Mouse (Mus musculus) adrenal gland, postnatal 25 days (tissue): Measurements from ENCODE around the gene Ccdc57. TPM values are rescaled to one million over a fixed set of nuclear protein-coding genes. Genes with fewer than 3 reads are reported as not detected.
A peak's percentile ranks its signal among the peaks of the same experiment; 100 is the strongest.
"Not testable (repeated sequence)": the region's sequence is repeated elsewhere in the genome, so short reads cannot be mapped to it uniquely, and the experiment has no call there.

Experiments used
- DNase-seq: peaks from one replicate; pipeline ENCODE4 v3.0.0; 2021; ENCODE audit warnings: mixed read lengths
- total RNA-seq: library from RNA; stranded (reverse); gene quantifications from 2 replicates; pipeline ENCODE4 v1.2.3, GENCODE M21; 2021

Gene Ccdc57
- total RNA-seq, 1 experiment from 2014 or later = 12.1 TPM

- DNase-seq = no peak
These were observed 111.4 kb downstream of the Ccdc57 start for GRCm38 (mm10) chr11:120821076-120821922.

DNA sequence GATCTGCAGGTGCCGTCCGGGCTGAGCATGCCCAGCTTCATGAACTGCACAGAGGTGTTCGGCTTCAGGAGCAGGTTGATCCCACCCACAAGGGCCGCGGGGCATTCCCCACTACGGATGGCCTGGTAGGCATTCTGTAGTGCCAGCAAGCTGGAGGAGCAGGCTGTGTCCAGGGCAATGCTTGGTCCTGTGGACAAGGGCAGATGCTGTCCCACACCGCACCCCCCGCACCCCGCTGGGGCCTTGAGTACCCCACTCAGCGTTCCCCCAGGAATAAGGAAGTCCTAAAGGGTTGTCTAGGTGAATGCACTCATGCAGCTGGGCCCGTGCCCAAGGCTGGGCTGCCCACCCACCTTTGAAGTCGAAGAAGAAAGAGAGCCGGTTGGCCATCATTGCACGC lies 112.1 kb downstream of the Ccdc57 start:
- DNase-seq = no peak

DNA sequence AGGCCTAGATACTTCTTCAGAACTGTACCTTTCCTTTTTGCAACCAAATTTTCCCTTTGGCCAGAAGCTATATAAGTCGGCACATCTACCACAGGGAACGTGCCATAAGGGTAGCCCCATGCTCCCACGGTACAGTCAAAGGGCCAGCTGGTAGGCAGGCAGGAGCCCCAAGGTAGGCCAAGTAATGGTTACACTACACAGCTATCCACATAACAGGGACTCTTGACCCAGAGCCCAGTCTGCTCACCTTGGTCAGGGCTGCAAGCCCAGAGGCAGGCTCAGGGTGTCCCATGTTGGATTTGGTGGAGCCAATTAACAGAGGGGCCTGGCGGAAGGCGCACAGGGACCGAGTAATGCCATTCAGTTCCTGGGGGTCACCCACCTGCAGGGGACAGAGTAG lies 113.1 kb downstream of the Ccdc57 start:
- DNase-seq = peak; percentile 1

GRCm38 (mm10) chr11:120818251-120818650 lies 114.4 kb downstream of the Ccdc57 start:
- no peak for DNase-seq

DNA sequence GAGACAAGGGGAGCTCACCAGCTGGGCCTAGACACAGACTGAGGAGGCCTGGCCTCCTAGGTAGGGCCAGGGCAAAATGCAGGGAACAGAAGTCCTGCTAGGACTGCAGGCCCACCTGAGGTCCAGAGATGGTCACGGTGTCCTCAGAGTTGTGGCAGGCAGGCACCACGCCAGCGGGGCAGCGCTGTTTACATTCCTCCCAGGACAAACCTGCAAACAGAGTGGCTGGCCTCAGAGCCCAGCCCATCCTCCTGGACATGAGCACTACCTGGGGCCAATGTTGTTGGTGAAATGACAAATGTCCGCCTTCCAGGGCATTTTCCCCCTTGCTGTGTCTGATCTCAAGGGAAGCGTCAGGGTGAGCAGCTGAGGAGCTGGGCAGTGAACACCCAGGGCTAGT lies 115.3 kb downstream of the Ccdc57 start:
- DNase-seq = no peak

DNA sequence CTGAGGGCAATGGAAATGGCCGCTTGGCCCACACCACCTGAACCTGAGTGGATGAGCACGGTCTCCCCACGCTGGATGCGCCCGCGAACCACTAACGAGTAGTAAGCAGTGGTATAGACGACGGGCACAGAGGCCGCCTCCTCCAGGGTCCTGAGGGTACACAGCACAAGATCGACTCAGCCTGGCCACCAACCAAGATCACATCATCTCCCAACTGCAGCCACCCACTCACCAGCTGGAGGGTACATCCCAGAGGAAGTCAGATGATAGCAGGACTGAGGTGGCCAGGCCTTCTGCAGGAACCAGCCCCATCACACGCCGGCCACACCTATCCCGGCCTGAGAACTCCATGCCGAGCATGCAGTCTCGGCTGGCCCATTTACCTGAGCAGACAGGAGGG lies 120.6 kb downstream of the Ccdc57 start:
- no peak for DNase-seq

DNA sequence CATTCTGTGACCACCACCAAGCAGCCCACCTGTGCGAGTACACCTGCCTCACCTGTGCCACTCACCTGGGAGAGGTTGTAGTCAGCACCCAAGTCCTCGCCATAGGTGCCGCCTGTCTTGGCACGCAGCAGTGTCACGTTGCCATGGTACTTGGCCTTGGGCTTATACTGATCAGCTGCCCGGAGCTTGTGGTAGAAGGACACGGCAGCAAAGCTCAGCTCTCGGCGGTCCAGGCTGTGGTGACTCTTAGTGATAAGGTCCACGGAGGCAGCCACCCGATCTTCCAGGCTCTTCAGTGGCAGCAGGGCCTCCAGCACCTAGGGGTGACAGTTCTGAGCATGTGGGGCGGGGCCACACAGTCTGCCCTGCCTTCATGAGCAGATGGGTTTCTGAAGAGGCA lies 124.7 kb downstream of the Ccdc57 start:
- peak; percentile 39 for DNase-seq

GRCm38 (mm10) chr11:120805375-120806298 lies 127.0 kb downstream of the Ccdc57 start:
- DNase-seq = no peak

- DNase-seq = no peak
These were observed 127.9 kb downstream of the Ccdc57 start for GRCm38 (mm10) chr11:120804769-120805168.

DNA sequence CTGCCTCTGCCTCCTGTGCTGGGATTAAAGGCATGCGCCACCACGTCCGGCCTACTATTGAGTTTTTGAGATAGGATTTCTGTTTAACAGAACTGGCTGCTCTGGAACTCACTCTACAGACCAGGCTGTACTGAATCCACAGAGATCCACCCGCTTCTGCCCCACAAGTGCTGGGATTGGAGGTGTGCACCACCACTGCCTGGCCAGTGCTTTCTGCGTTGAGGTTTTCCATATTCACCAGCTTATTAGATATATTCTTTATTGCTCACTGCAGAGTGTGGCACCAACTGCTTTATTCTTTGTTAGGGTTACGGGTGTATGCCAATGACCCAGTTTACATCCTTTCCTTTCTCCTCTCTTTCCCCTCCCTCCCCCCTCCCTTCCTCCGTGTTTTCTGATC lies 128.4 kb downstream of the Ccdc57 start:
- no peak for DNase-seq

- DNase-seq = peak; percentile 89
These were observed 132.4 kb downstream of the Ccdc57 start for GRCm38 (mm10) chr11:120800061-120800904.

GRCm38 (mm10) chr11:120799316-120799890 lies 133.3 kb downstream of the Ccdc57 start:
- no peak for DNase-seq

GRCm38 (mm10) chr11:120798244-120798643 lies 134.4 kb downstream of the Ccdc57 start:
- no peak for DNase-seq

- no peak for DNase-seq
These were observed 136.1 kb downstream of the Ccdc57 start for GRCm38 (mm10) chr11:120796614-120796946.

DNA sequence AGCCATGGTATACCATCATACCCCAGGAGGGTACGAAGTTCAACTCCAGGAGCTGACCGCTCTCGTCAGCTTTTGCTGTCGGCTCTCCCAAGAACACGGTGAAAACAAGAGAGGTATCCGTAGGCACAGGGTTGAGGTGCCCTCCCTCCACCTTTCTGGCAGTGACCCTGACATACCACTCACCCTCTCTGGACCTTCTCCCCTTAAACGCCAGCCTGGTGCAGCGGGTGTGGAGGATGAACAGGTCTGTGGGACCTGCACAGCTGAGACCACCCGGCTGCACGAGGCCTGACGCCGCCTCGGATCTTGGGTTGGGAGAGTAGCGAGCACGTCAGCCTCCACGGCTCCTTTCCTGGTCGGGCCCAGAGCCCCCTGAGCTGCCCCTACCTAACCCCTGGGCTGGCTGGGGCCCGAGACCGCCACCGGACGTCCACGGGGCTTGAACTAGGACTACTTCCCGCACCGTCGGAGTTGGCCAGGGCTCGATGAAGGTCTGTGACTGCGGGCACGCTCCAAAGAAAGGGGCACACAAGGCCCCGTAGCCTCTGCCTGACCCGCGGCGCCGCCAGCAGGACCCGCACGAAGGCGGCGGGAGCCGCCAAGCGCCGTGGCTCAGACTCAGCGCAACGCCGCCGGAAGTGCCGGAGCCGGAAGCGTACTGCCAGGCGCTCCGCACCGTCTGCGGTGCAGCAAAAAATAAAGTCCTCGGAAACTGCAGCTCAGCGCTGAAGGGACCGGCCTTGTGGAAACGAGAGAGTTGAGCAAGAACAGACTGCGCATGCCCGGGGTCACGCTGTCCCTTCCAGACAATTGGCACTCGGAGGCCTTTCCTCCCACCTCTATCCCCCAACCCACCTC lies 136.7 kb downstream of the Ccdc57 start, which contains the start of gene Dus1l:
TSS of gene Dus1l (minus strand) at position 648 of the 858 bp plus-strand sequence.
- peak; percentile 97 for DNase-seq

DNA sequence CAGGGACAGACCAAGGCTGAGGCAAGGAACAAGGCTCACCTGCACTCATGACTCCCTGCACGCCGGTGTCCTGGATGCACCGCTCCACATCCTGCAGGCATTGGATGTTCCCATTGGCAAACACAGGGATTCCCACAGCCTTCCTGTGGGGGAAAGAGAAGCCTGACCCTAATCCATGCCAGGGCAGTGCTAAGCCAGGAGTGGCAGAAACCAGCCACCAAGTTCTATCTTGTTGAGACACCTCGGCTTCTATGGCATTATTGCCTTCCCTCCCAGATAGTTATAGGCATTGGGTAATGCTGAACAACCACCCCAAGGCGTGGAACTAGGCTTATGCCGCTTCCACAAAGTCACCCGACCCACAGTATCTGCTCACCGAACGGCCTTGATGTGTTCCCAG lies 140.0 kb downstream of the Ccdc57 start:
- no peak for DNase-seq

DNA sequence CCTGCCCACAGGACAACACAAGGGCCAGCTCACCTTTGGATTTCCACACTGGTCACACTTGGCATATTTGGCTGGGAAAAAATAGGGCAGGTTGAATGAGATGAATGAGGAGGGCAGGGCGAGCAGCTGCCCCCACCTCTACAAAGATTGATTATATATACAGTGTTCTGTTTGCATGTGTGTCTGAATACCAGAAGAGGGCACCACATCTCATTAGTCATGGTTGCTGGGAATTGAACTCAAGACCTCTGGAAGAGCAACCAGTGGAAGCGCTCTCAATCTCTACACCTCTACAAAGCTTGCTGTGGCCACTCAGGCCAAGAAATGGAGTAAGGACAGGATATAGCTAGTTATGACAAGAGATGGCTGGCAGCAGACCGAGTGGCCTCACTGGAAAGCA lies 142.9 kb downstream of the Ccdc57 start:
- no peak for DNase-seq

- DNase-seq = no peak
These were observed 143.3 kb downstream of the Ccdc57 start for GRCm38 (mm10) chr11:120789355-120789754.

DNA sequence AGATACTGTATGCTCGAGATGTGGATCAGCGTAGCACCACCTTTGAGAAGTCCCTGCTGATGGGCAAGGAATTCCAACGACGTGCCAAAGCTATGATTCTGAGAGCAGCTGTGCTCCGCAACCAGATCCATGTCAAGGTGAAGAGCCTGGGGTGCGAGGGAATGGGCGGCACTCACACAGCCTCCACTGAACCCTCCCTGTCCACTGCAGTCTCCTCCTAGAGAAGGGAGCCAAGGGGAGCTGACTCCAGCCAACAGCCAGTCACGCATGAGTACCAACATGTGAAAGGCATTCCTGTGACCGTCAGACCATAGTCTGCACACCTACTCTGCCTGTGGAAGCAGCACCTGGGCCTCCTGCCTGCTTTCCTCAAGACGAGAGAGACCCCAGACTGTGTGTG lies 144.2 kb downstream of the Ccdc57 start:
- not testable (repeated sequence) for DNase-seq

- no peak for DNase-seq
These were observed 147.5 kb downstream of the Ccdc57 start for GRCm38 (mm10) chr11:120785145-120785544.
